Comparison of ENCODE assay signal across 8 mouse cellular contexts in genomic region chr5:130037752-130038455, GRCm38 (mm10). TPM values are rescaled to one million over a fixed set of nuclear protein-coding genes. Genes with fewer than 3 reads are reported as not detected.
DNase-seq lines count a peak whose midpoint lies in the region; ATAC-seq lines count a peak whose summit lies in the region.

No protein-coding gene starts in this region.

- H3K4me2 ChIP-seq in hindbrain, embryonic 14.5 days (replicated peaks) = no peak overlapping the region
- H3K4me2 ChIP-seq in hindbrain, embryonic 16.5 days (ENCODE audit: low read length) = no peak overlapping the region
- no peak overlapping the region for H3K4me2 ChIP-seq in stomach, embryonic 16.5 days (ENCODE audit: low read depth, low read length)

- H3K9ac ChIP-seq in hindbrain, embryonic 14.5 days = no peak overlapping the region
- H3K9ac ChIP-seq in hindbrain, embryonic 16.5 days (ENCODE audit: low read depth, low read length) = no peak overlapping the region
- no peak overlapping the region for H3K9ac ChIP-seq in stomach, embryonic 16.5 days (ENCODE audit: low read length)

- no peak overlapping the region for H3K4me3 ChIP-seq in hindbrain, embryonic 14.5 days (replicated peaks; ENCODE audit: low read length)
- no peak overlapping the region for H3K4me3 ChIP-seq in hindbrain, embryonic 16.5 days (ENCODE audit: low read length)
- H3K4me3 ChIP-seq in stomach, embryonic 16.5 days (replicated peaks; ENCODE audit: low read length) = no peak overlapping the region

- no peak overlapping the region for H3K27ac ChIP-seq in hindbrain, embryonic 14.5 days
- H3K27ac ChIP-seq in hindbrain, embryonic 16.5 days (ENCODE audit: low read depth, low read length) = no peak overlapping the region
- no peak overlapping the region for H3K27ac ChIP-seq in stomach, embryonic 16.5 days (ENCODE audit: low read length)

- no peaks in the 10 kb centered on the region for H3K27me3 ChIP-seq in hindbrain, embryonic 14.5 days (ENCODE audit: control insufficient read depth, insufficient read depth, low read length)
- H3K27me3 ChIP-seq in hindbrain, embryonic 16.5 days (replicated peaks; ENCODE audit: control insufficient read depth, insufficient read depth, low read length) = no peaks in the 10 kb centered on the region
- no peaks in the 10 kb centered on the region for H3K27me3 ChIP-seq in stomach, embryonic 16.5 days (ENCODE audit: control insufficient read depth, insufficient read depth, low read length)

- DNase-seq in hindbrain, embryonic 14.5 days (ENCODE audit: low spot score) = peak; percentile 63
- DNase-seq in adrenal gland, adult 2 months = peak; percentile 74
- DNase-seq in embryo, embryonic 9.5 days (ENCODE audit: extremely low spot score) = peak; percentile 63
- DNase-seq in heart, postnatal 4 days = peak; percentile 78
- DNase-seq in left cerebral cortex, adult 18-20 months (ENCODE audit: low spot score in 2 of 2) = peak; percentile 36 to 55
- DNase-seq in mesoderm, embryonic 11.5 days (ENCODE audit: low read depth, low spot score) = peak; percentile 78

- WGBS in hindbrain, embryonic 14.5 days = 71% methylated on average over 19 of the region's 19 CpGs
- 65% methylated on average over 19 of the region's 19 CpGs for WGBS in hindbrain, embryonic 16.5 days
- WGBS in stomach, embryonic 16.5 days = 64% methylated on average over 19 of the region's 19 CpGs

- H3K4me1 ChIP-seq in hindbrain, embryonic 14.5 days (replicated peaks; ENCODE audit: control insufficient read depth, insufficient read depth, low read length) = no peaks in the 10 kb centered on the region
- H3K4me1 ChIP-seq in hindbrain, embryonic 16.5 days (ENCODE audit: control insufficient read depth, insufficient read depth, low read depth, low read length) = no peaks in the 10 kb centered on the region
- no peaks in the 10 kb centered on the region for H3K4me1 ChIP-seq in stomach, embryonic 16.5 days (ENCODE audit: control insufficient read depth, insufficient read depth, low read length)

- no peaks in the 10 kb centered on the region for H3K9me3 ChIP-seq in hindbrain, embryonic 14.5 days (ENCODE audit: control insufficient read depth, low read length)
- H3K9me3 ChIP-seq in hindbrain, embryonic 16.5 days (ENCODE audit: control insufficient read depth, low read length) = no peaks in the 10 kb centered on the region
- no peaks in the 10 kb centered on the region for H3K9me3 ChIP-seq in stomach, embryonic 16.5 days (replicated peaks; ENCODE audit: control insufficient read depth, low read length)

- no peak for ATAC-seq in hindbrain, embryonic 14.5 days (ENCODE audit: low FRiP score)
- ATAC-seq in hindbrain, embryonic 16.5 days = no peak
- ATAC-seq in stomach, embryonic 16.5 days (ENCODE audit: insufficient read depth, low FRiP score) = peak; percentile 70; the same call in 1 of the 2 replicates

- peaks cover 68% of the 10 kb centered on the region for H3K36me3 ChIP-seq in hindbrain, embryonic 14.5 days (replicated peaks; ENCODE audit: control insufficient read depth, insufficient read depth)
- H3K36me3 ChIP-seq in hindbrain, embryonic 16.5 days (ENCODE audit: control insufficient read depth, insufficient read depth, low read length) = peaks cover 29% of the 10 kb centered on the region
- peaks cover 6% of the 10 kb centered on the region; the same call in 1 of the 2 replicates for H3K36me3 ChIP-seq in stomach, embryonic 16.5 days (ENCODE audit: control insufficient read depth, insufficient read depth, low read length)

RNA-seq across cellular contexts. Expression of gene Crcp, which starts 8.8 kb away (rescaled TPM):
- 49.2 and 51.9 TPM in 2 replicates for polyA plus RNA-seq in hindbrain, embryonic 14.5 days (2014; fragmentation: Nextera tagmentation; extraction: Ambion mirVana)
- 78.0 and 92.1 TPM in 2 replicates for polyA plus RNA-seq in hindbrain, embryonic 16.5 days (2015; fragmentation: Nextera tagmentation; extraction: Ambion mirVana)
- 10 to 100 TPM; 33.6 to 43.0 TPM for total RNA-seq in adrenal gland, adult 2 months (2021)
- polyA plus RNA-seq in adrenal gland, adult 2 months (2012; rRNA removed) = 6.6 and 10.2 TPM in 2 replicates
- total RNA-seq in heart, postnatal 4 days (2021) = 10 to 100 TPM; 14.8 to 15.7 TPM
- total RNA-seq in left cerebral cortex, adult 18-20 months (2021) = 10 to 100 TPM; 30.4 to 32.7 TPM
- polyA plus RNA-seq in stomach, embryonic 16.5 days (2015; fragmentation: Nextera tagmentation; extraction: Ambion mirVana) = 32.1 and 33.1 TPM in 2 replicates

RNA-seq across cellular contexts. Expression of gene Asl, which starts 8.9 kb away (rescaled TPM):
- polyA plus RNA-seq in hindbrain, embryonic 14.5 days (2014; fragmentation: Nextera tagmentation; extraction: Ambion mirVana) = 41.3 and 41.5 TPM in 2 replicates
- polyA plus RNA-seq in hindbrain, embryonic 16.5 days (2015; fragmentation: Nextera tagmentation; extraction: Ambion mirVana) = 39.3 and 49.5 TPM in 2 replicates
- total RNA-seq in adrenal gland, adult 2 months (2021) = 100 to 1,000 TPM in 1 of 2 experiments, 10 to 100 TPM in 1; 92.5 to 106 TPM
- polyA plus RNA-seq in adrenal gland, adult 2 months (2012; rRNA removed) = 74.2 and 115 TPM in 2 replicates
- 10 to 100 TPM; 15.1 to 17.6 TPM for total RNA-seq in heart, postnatal 4 days (2021)
- total RNA-seq in left cerebral cortex, adult 18-20 months (2021) = 10 to 100 TPM; 16.0 to 31.9 TPM
- polyA plus RNA-seq in stomach, embryonic 16.5 days (2015; fragmentation: Nextera tagmentation; extraction: Ambion mirVana) = 46.5 and 47.8 TPM in 2 replicates

RNA-seq across cellular contexts. Expression of gene Gusb, which starts 35.1 kb away (rescaled TPM):
- 36.4 and 37.0 TPM in 2 replicates for polyA plus RNA-seq in hindbrain, embryonic 14.5 days (2014; fragmentation: Nextera tagmentation; extraction: Ambion mirVana)
- 35.8 and 37.3 TPM in 2 replicates for polyA plus RNA-seq in hindbrain, embryonic 16.5 days (2015; fragmentation: Nextera tagmentation; extraction: Ambion mirVana)
- total RNA-seq in adrenal gland, adult 2 months (2021) = 10 to 100 TPM; 42.6 to 57.1 TPM
- 35.4 and 41.9 TPM in 2 replicates for polyA plus RNA-seq in adrenal gland, adult 2 months (2012; rRNA removed)
- total RNA-seq in heart, postnatal 4 days (2021) = 10 to 100 TPM; 26.6 to 26.8 TPM
- 10 to 100 TPM; 10.6 to 12.7 TPM for total RNA-seq in left cerebral cortex, adult 18-20 months (2021)
- 66.0 and 71.7 TPM in 2 replicates for polyA plus RNA-seq in stomach, embryonic 16.5 days (2015; fragmentation: Nextera tagmentation; extraction: Ambion mirVana)

RNA-seq across cellular contexts. Expression of gene Tpst1, which starts 35.2 kb away (rescaled TPM):
- polyA plus RNA-seq in hindbrain, embryonic 14.5 days (2014; fragmentation: Nextera tagmentation; extraction: Ambion mirVana) = 62.2 and 63.0 TPM in 2 replicates
- 58.3 and 59.2 TPM in 2 replicates for polyA plus RNA-seq in hindbrain, embryonic 16.5 days (2015; fragmentation: Nextera tagmentation; extraction: Ambion mirVana)
- 10 to 100 TPM; 27.5 to 66.2 TPM for total RNA-seq in adrenal gland, adult 2 months (2021)
- 39.5 and 42.4 TPM in 2 replicates for polyA plus RNA-seq in adrenal gland, adult 2 months (2012; rRNA removed)
- total RNA-seq in heart, postnatal 4 days (2021) = 10 to 100 TPM; 15.7 to 16.9 TPM
- total RNA-seq in left cerebral cortex, adult 18-20 months (2021) = 10 to 100 TPM; 34.3 to 34.6 TPM
- polyA plus RNA-seq in stomach, embryonic 16.5 days (2015; fragmentation: Nextera tagmentation; extraction: Ambion mirVana) = 68.7 and 76.4 TPM in 2 replicates
